Mouse (Mus musculus): Measurements from ENCODE around the gene Ehbp1l1. TPM values are rescaled to one million over a fixed set of nuclear protein-coding genes. Genes with fewer than 3 reads are reported as not detected.

Ehbp1l1 gene
- total RNA-seq, 2 experiments from 2014 or later, result 29.8 to 48.9 TPM

GRCm38 (mm10) chr19:5668372-5668771, 57.7 kb downstream of the Ehbp1l1 start:
- peak; percentile 53 for DNase-seq

GRCm38 (mm10) chr19:5666386-5666785, 59.7 kb downstream of the Ehbp1l1 start:
- no peak for DNase-seq

GRCm38 (mm10) chr19:5665465-5665864, 60.7 kb downstream of the Ehbp1l1 start:
- no peak for DNase-seq

- DNase-seq, result no peak
Measured at GRCm38 (mm10) chr19:5664669-5665257, 61.4 kb downstream of the Ehbp1l1 start.

- peak; percentile 98 for DNase-seq
Measured at GRCm38 (mm10) chr19:5662981-5663913, 62.9 kb downstream of the Ehbp1l1 start, which contains the start of gene Sipa1. Gene Sipa1 (minus strand): TSS chr19:5663707.

- no peak for DNase-seq
Measured at GRCm38 (mm10) chr19:5662310-5662709, 63.8 kb downstream of the Ehbp1l1 start.

- DNase-seq, result no peak
Measured at GRCm38 (mm10) chr19:5660942-5661751, 65.0 kb downstream of the Ehbp1l1 start.

Small RNAs within 50 kb of the gene (microRNA-seq; reads per million reads assigned to microRNA genes)
- gene Mir6987, result not detected

Other genes with a start within 250 kb of the Ehbp1l1 start
- 10 to 100 TPM; 25.2 to 27.4 TPM for gene Mus81, start 237.9 kb downstream of the Ehbp1l1 start, total RNA-seq (2021)
- gene Cfl1, start 235.9 kb downstream of the Ehbp1l1 start, total RNA-seq (2021), result 100 to 1,000 TPM; 651 to 659 TPM
- 1 to 10 TPM; 1.2 to 2.7 TPM for gene 1700020D05Rik, start 222.5 kb downstream of the Ehbp1l1 start, total RNA-seq (2021)
- 10 to 100 TPM in 1 of 2 experiments, 1 to 10 TPM in 1; 8.0 to 12.3 TPM for gene Snx32, start 215.8 kb downstream of the Ehbp1l1 start, total RNA-seq (2021)
- not detected for gene Ovol1, start 165.7 kb downstream of the Ehbp1l1 start, total RNA-seq (2021)
- 1 to 10 TPM; 6.3 to 7.3 TPM for gene Ap5b1, start 158.3 kb downstream of the Ehbp1l1 start, total RNA-seq (2021)
- gene Rnaseh2c, start 124.4 kb downstream of the Ehbp1l1 start, total RNA-seq (2021), result 100 to 1,000 TPM in 1 of 2 experiments, 10 to 100 TPM in 1; 98.8 to 108 TPM
- 10 to 100 TPM; 49.9 to 52.2 TPM for gene Kat5, start 116.1 kb downstream of the Ehbp1l1 start, total RNA-seq (2021)
- 10 to 100 TPM; 54.1 to 55.7 TPM for gene Rela, start 88.8 kb downstream of the Ehbp1l1 start, total RNA-seq (2021)
- 10 to 100 TPM; 52.5 to 68.0 TPM for gene Sipa1, start 62.6 kb downstream of the Ehbp1l1 start, total RNA-seq (2021)
- gene Map3k11, start 37.6 kb downstream of the Ehbp1l1 start, total RNA-seq (2021), result 10 to 100 TPM; 49.2 to 50.6 TPM
- gene Pcnx3, start 37.4 kb downstream of the Ehbp1l1 start, total RNA-seq (2021), result 10 to 100 TPM; 54.8 to 85.4 TPM
- not detected for gene Kcnk7, start 21.9 kb downstream of the Ehbp1l1 start, total RNA-seq (2021)
- gene Fam89b, start 3.3 kb upstream of the Ehbp1l1 start, total RNA-seq (2021), result 10 to 100 TPM; 47.0 to 59.8 TPM
- gene Ltbp3, start 14.6 kb upstream of the Ehbp1l1 start, total RNA-seq (2021), result 100 to 1,000 TPM; 185 to 250 TPM
- 10 to 100 TPM; 86.7 to 96.5 TPM for gene Scyl1, start 45.1 kb upstream of the Ehbp1l1 start, total RNA-seq (2021)
- gene Frmd8, start 149.0 kb upstream of the Ehbp1l1 start, total RNA-seq (2021), result 10 to 100 TPM; 29.0 to 34.8 TPM
- gene Slc25a45, start 151.5 kb upstream of the Ehbp1l1 start, total RNA-seq (2021), result 10 to 100 TPM; 13.4 to 14.2 TPM
- 1 to 10 TPM; 1.6 to 1.9 TPM for gene Tigd3, start 167.8 kb upstream of the Ehbp1l1 start, total RNA-seq (2021)
- gene Dpf2, start 186.7 kb upstream of the Ehbp1l1 start, total RNA-seq (2021), result 100 to 1,000 TPM; 105 to 119 TPM
- 10 to 100 TPM; 10.8 to 11.2 TPM for gene Cdc42ep2, start 198.5 kb upstream of the Ehbp1l1 start, total RNA-seq (2021)
- gene Pola2, start 237.9 kb upstream of the Ehbp1l1 start, total RNA-seq (2021), result 10 to 100 TPM; 21.3 to 28.0 TPM